29 mouse cellular contexts compared by ENCODE assay signal in the genomic region with DNA sequence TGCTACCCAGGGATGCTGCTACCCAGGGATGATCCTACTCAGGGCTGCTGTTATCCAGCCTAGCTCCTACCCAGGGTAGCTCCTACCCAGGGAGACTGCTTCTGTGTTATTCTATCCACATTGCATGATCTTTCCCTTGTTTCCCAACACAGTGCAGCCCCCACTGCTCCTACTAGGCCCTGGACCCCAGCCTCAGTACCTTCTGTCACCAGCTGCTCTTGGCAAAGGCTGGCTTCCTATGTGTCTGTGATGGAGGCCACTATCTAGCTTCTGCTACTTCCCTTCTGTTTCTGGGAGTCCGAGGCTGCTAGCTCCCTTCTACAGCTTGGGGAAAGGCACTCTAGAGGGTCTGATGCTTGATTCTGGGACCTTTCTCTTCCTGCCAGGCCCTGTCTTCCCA. TPM values are rescaled to one million over a fixed set of nuclear protein-coding genes. Genes with fewer than 3 reads are reported as not detected.
DNase-seq lines count a peak whose midpoint lies in the region; ATAC-seq lines count a peak whose summit lies in the region.
"Had no signal": no experiment of that assay in that cellular context is flagged by ENCODE, and none has a peak within 500 bp of the region (broad histone marks: within the 10 kb centered on the region; RNA-seq: fewer than 3 reads in every experiment).

No protein-coding gene starts in this region.

- no peaks in the 10 kb centered on the region for H3K4me1 ChIP-seq in forebrain, embryonic 15.5 days
- no peaks in the 10 kb centered on the region for H3K4me1 ChIP-seq in forebrain, embryonic 12.5 days
- H3K4me1 ChIP-seq in forebrain, embryonic 16.5 days (replicated peaks; ENCODE audit: control insufficient read depth, insufficient read depth, low read length), result 0 out of 2 replicates have a peak, but pooled peaks cover 4% of the 10 kb centered on the region
- no peaks in the 10 kb centered on the region for H3K4me1 ChIP-seq in heart, embryonic 11.5 days (ENCODE audit: control insufficient read depth, insufficient read depth, low read length)
- H3K4me1 ChIP-seq: embryonic facial prominence, embryonic 12.5 days had no signal

- DNase-seq in cerebellum, postnatal 14 days, result peak; percentile 39 to 42
- DNase-seq: adrenal gland, postnatal 10 days; adrenal gland, postnatal 36 days; B cell, adult 2 months; cerebellum, adult 11 months; cerebellum, adult 2 months; cerebellum, adult 9-11 months; gastrocnemius, postnatal 10 days; gastrocnemius, postnatal 36 days; heart, adult 2 months; kidney, adult 18-20 months; kidney, adult 9 months had no signal

- WGBS in forebrain, embryonic 15.5 days, result 76% methylated on average over 1 of the region's 1 CpGs
- WGBS in forebrain, embryonic 12.5 days, result 79% methylated on average over 1 of the region's 1 CpGs
- WGBS in forebrain, embryonic 16.5 days, result 56% methylated on average over 1 of the region's 1 CpGs
- 55% methylated on average over 1 of the region's 1 CpGs for WGBS in heart, embryonic 11.5 days (ENCODE audit: insufficient replicate concordance)

- no peaks in the 10 kb centered on the region for H3K9me3 ChIP-seq in forebrain, embryonic 15.5 days
- H3K9me3 ChIP-seq in forebrain, embryonic 12.5 days, result no peaks in the 10 kb centered on the region
- no peaks in the 10 kb centered on the region for H3K9me3 ChIP-seq in forebrain, embryonic 16.5 days (ENCODE audit: control insufficient read depth, low read length)
- H3K9me3 ChIP-seq in heart, embryonic 11.5 days (replicated peaks; ENCODE audit: control insufficient read depth, low read length), result no peaks in the 10 kb centered on the region
- H3K9me3 ChIP-seq: embryonic facial prominence, embryonic 12.5 days; embryonic facial prominence, embryonic 15.5 days; G1E; heart, embryonic 10.5 days had no signal

- no peak overlapping the region for H3K9ac ChIP-seq in forebrain, embryonic 15.5 days (replicated peaks)
- no peak overlapping the region for H3K9ac ChIP-seq in forebrain, embryonic 12.5 days
- H3K9ac ChIP-seq in forebrain, embryonic 16.5 days (replicated peaks; ENCODE audit: low read depth, low read length), result no peak overlapping the region
- no peak overlapping the region for H3K9ac ChIP-seq in heart, embryonic 11.5 days (ENCODE audit: low read depth, low read length)
- H3K9ac ChIP-seq: embryonic facial prominence, embryonic 12.5 days; embryonic facial prominence, embryonic 15.5 days; hindbrain, embryonic 14.5 days had no signal

- no peak for ATAC-seq in cerebellum, adult (ENCODE audit: insufficient number of reproducible peaks, low FRiP score, low TSS enrichment)
- peak; percentile 45 for ATAC-seq in forebrain, embryonic 15.5 days (replicated peaks)
- ATAC-seq in forebrain, embryonic 12.5 days (ENCODE audit: low FRiP score), result no peak
- ATAC-seq in forebrain, embryonic 16.5 days, result 0 out of 2 replicates have a peak, but pooled peaks have one; percentile 16
- ATAC-seq in heart, embryonic 11.5 days (replicated peaks; ENCODE audit: insufficient number of reproducible peaks, low FRiP score, low TSS enrichment), result no peak
- ATAC-seq: hindbrain, postnatal 0 days; inflammation-experienced regulatory T-cells, adult 6 months; intestine, embryonic 16.5 days; Patski had no signal

- H3K4me3 ChIP-seq in forebrain, embryonic 15.5 days, result no peak overlapping the region
- no peak overlapping the region for H3K4me3 ChIP-seq in forebrain, embryonic 12.5 days (replicated peaks)
- no peak overlapping the region for H3K4me3 ChIP-seq in forebrain, embryonic 16.5 days (replicated peaks; ENCODE audit: low read length)
- no peak overlapping the region for H3K4me3 ChIP-seq in heart, embryonic 11.5 days (ENCODE audit: low read depth, low read length)
- H3K4me3 ChIP-seq: embryonic facial prominence, embryonic 12.5 days; embryonic facial prominence, embryonic 15.5 days; heart, adult 2 months; heart, embryonic 10.5 days had no signal

- H3K36me3 ChIP-seq in forebrain, embryonic 15.5 days, result peaks cover 31% of the 10 kb centered on the region
- H3K36me3 ChIP-seq in forebrain, embryonic 12.5 days (replicated peaks), result peaks cover 44% of the 10 kb centered on the region
- peaks cover 19% of the 10 kb centered on the region for H3K36me3 ChIP-seq in forebrain, embryonic 16.5 days (ENCODE audit: control insufficient read depth, insufficient read depth)
- H3K36me3 ChIP-seq in heart, embryonic 11.5 days (ENCODE audit: control insufficient read depth, insufficient read depth, low read length), result peaks cover 20% of the 10 kb centered on the region

- H3K4me2 ChIP-seq in forebrain, embryonic 15.5 days (replicated peaks), result no peak overlapping the region
- no peak overlapping the region for H3K4me2 ChIP-seq in forebrain, embryonic 12.5 days
- no peak overlapping the region for H3K4me2 ChIP-seq in forebrain, embryonic 16.5 days (ENCODE audit: low read length)
- no peak overlapping the region for H3K4me2 ChIP-seq in heart, embryonic 11.5 days
- H3K4me2 ChIP-seq: embryonic facial prominence, embryonic 12.5 days; embryonic facial prominence, embryonic 15.5 days; hindbrain, embryonic 14.5 days had no signal

- H3K27ac ChIP-seq in forebrain, embryonic 15.5 days (replicated peaks), result no peak overlapping the region; the same call in 1 of the 2 replicates
- H3K27ac ChIP-seq in forebrain, embryonic 12.5 days, result no peak overlapping the region
- peak overlapping the region; percentile 9; the same call in 1 of the 2 replicates for H3K27ac ChIP-seq in forebrain, embryonic 16.5 days (ENCODE audit: low read length)
- H3K27ac ChIP-seq in heart, embryonic 11.5 days (ENCODE audit: low read depth, low read length), result no peak overlapping the region
- H3K27ac ChIP-seq: embryonic facial prominence, embryonic 12.5 days; embryonic facial prominence, embryonic 15.5 days; heart, adult 2 months; heart, embryonic 10.5 days; hindbrain, embryonic 14.5 days; hindbrain, postnatal 0 days had no signal

- H3K27me3 ChIP-seq in forebrain, embryonic 15.5 days, result no peaks in the 10 kb centered on the region
- H3K27me3 ChIP-seq in forebrain, embryonic 12.5 days, result no peaks in the 10 kb centered on the region
- H3K27me3 ChIP-seq in forebrain, embryonic 16.5 days (replicated peaks; ENCODE audit: control insufficient read depth, insufficient read depth, low read length), result no peaks in the 10 kb centered on the region
- H3K27me3 ChIP-seq in heart, embryonic 11.5 days (ENCODE audit: control insufficient read depth, insufficient read depth, low read length), result no peaks in the 10 kb centered on the region
- H3K27me3 ChIP-seq: CH12.LX; embryonic facial prominence, embryonic 12.5 days; embryonic facial prominence, embryonic 15.5 days; Patski had no signal

RNA-seq across cellular contexts. Expression of a gene that starts 25.4 kb away (rescaled TPM):
- polyA plus RNA-seq in forebrain, embryonic 15.5 days (2015; fragmentation: Nextera tagmentation; extraction: Ambion mirVana), result 108 and 117 TPM in 2 replicates
- 87.0 and 92.7 TPM in 2 replicates for polyA plus RNA-seq in forebrain, embryonic 12.5 days (2016; fragmentation: Nextera tagmentation; extraction: Ambion mirVana)
- 107 and 114 TPM in 2 replicates for polyA plus RNA-seq in forebrain, embryonic 16.5 days (2015; fragmentation: Nextera tagmentation; extraction: Ambion mirVana)
- 38.0 and 42.9 TPM in 2 replicates for polyA plus RNA-seq in heart, embryonic 11.5 days (2014; fragmentation: Nextera tagmentation; extraction: Ambion mirVana)

RNA-seq across cellular contexts. Expression of a gene that starts 38.9 kb away (rescaled TPM):
- polyA plus RNA-seq in forebrain, embryonic 15.5 days (2015; fragmentation: Nextera tagmentation; extraction: Ambion mirVana), result 0.17 and 0.52 TPM in 2 replicates
- polyA plus RNA-seq in forebrain, embryonic 12.5 days (2016; fragmentation: Nextera tagmentation; extraction: Ambion mirVana), result 0.46 and 0.92 TPM in 2 replicates
- 0.30 and 0.39 TPM in 2 replicates for polyA plus RNA-seq in forebrain, embryonic 16.5 days (2015; fragmentation: Nextera tagmentation; extraction: Ambion mirVana)
- not detected in 2 replicates for polyA plus RNA-seq in heart, embryonic 11.5 days (2014; fragmentation: Nextera tagmentation; extraction: Ambion mirVana)
- polyA plus RNA-seq: G1E; heart, adult 2 months; heart, postnatal 0 days; Patski had no signal

RNA-seq across cellular contexts. Expression of a gene that starts 41.5 kb away (rescaled TPM):
- 4.2 and 8.6 TPM in 2 replicates for polyA plus RNA-seq in forebrain, embryonic 15.5 days (2015; fragmentation: Nextera tagmentation; extraction: Ambion mirVana)
- 15.7 and 23.4 TPM in 2 replicates for polyA plus RNA-seq in forebrain, embryonic 12.5 days (2016; fragmentation: Nextera tagmentation; extraction: Ambion mirVana)
- 1.2 and 8.4 TPM in 2 replicates for polyA plus RNA-seq in forebrain, embryonic 16.5 days (2015; fragmentation: Nextera tagmentation; extraction: Ambion mirVana)
- not detected in 2 replicates for polyA plus RNA-seq in heart, embryonic 11.5 days (2014; fragmentation: Nextera tagmentation; extraction: Ambion mirVana)
- polyA plus RNA-seq: G1E; heart, adult 2 months; heart, embryonic 14.5 days; intestine, embryonic 16.5 days had no signal

RNA-seq across cellular contexts. Expression of a gene that starts 41.6 kb away (rescaled TPM):
- 318 and 322 TPM in 2 replicates for polyA plus RNA-seq in forebrain, embryonic 15.5 days (2015; fragmentation: Nextera tagmentation; extraction: Ambion mirVana)
- 322 and 326 TPM in 2 replicates for polyA plus RNA-seq in forebrain, embryonic 12.5 days (2016; fragmentation: Nextera tagmentation; extraction: Ambion mirVana)
- 335 and 349 TPM in 2 replicates for polyA plus RNA-seq in forebrain, embryonic 16.5 days (2015; fragmentation: Nextera tagmentation; extraction: Ambion mirVana)
- 165 and 212 TPM in 2 replicates for polyA plus RNA-seq in heart, embryonic 11.5 days (2014; fragmentation: Nextera tagmentation; extraction: Ambion mirVana)

RNA-seq across cellular contexts. Expression of a gene that starts 43.1 kb away (rescaled TPM):
- not detected in 2 replicates for polyA plus RNA-seq in forebrain, embryonic 15.5 days (2015; fragmentation: Nextera tagmentation; extraction: Ambion mirVana)
- not detected in 2 replicates for polyA plus RNA-seq in forebrain, embryonic 12.5 days (2016; fragmentation: Nextera tagmentation; extraction: Ambion mirVana)
- polyA plus RNA-seq in forebrain, embryonic 16.5 days (2015; fragmentation: Nextera tagmentation; extraction: Ambion mirVana), result not detected in 2 replicates
- polyA plus RNA-seq in heart, embryonic 11.5 days (2014; fragmentation: Nextera tagmentation; extraction: Ambion mirVana), result not detected in 2 replicates
- polyA plus RNA-seq: cerebellum, adult 2 months; embryonic facial prominence, embryonic 12.5 days; G1E; heart, adult 2 months; heart, embryonic 10.5 days; heart, embryonic 14.5 days; heart, postnatal 0 days; hindbrain, embryonic 14.5 days; hindbrain, postnatal 0 days; inflammation-experienced regulatory T-cells, adult 6 months; intestine, embryonic 16.5 days; Patski had no signal

Comparison
In these comparisons a context has a peak if more than half of its experiments do, and no peak if none do; other contexts are left out.
1. ATAC-seq: peak in forebrain, embryonic 15.5 days (single experiment) and forebrain, embryonic 16.5 days (single experiment); none in cerebellum, adult (single experiment), forebrain, embryonic 12.5 days (single experiment) and heart, embryonic 11.5 days (single experiment).